Mouse (Mus musculus): ENCODE measurements around the gene Noxred1.

The Noxred1 gene

GRCm38 (mm10) chr12:87195069-87195468 lies 43.5 kb downstream of the Noxred1 start:
- peaks cover 34% of the 10 kb centered on the region for H3K4me1 ChIP-seq (replicated peaks; ENCODE audit: low read depth, low read length)
- TF ChIP-seq POU5F1 (IDR thresholded peaks at IDR 0.05; ENCODE audit: borderline replicate concordance, low read length) (no peak), NANOG (IDR thresholded peaks at IDR 0.05; ENCODE audit: borderline replicate concordance, low read length) (no peak), CTCF (conservative IDR thresholded peaks at IDR 0.05; ENCODE audit: low read length) (no peak)

GRCm38 (mm10) chr12:87193008-87193407 lies 45.5 kb downstream of the Noxred1 start:
- no peaks in the 10 kb centered on the region for H3K9me3 ChIP-seq (ENCODE audit: low read length)
- no peak overlapping the region for H3K4me3 ChIP-seq (replicated peaks; ENCODE audit: low read length)
- TF ChIP-seq CTCF (conservative IDR thresholded peaks at IDR 0.05; ENCODE audit: low read length): no peak
- no peak for TF ChIP-seq NANOG (IDR thresholded peaks at IDR 0.05; ENCODE audit: borderline replicate concordance, low read length)
- TF ChIP-seq POU5F1 (IDR thresholded peaks at IDR 0.05; ENCODE audit: borderline replicate concordance, low read length): no peak
- peaks cover 31% of the 10 kb centered on the region for H3K4me1 ChIP-seq (replicated peaks; ENCODE audit: low read depth, low read length)
- no peaks in the 10 kb centered on the region for H3K36me3 ChIP-seq (ENCODE audit: insufficient read depth, low read length)
- H3K27me3 ChIP-seq (ENCODE audit: insufficient read depth, low read length): 0 out of 2 replicates have a peak, but pooled peaks cover 1% of the 10 kb centered on the region

More at GRCm38 (mm10) chr12:87195069-87195468, 43.5 kb downstream of the Noxred1 start:
- no peaks in the 10 kb centered on the region for H3K9me3 ChIP-seq (ENCODE audit: low read length)
- no peaks in the 10 kb centered on the region for H3K36me3 ChIP-seq (ENCODE audit: insufficient read depth, low read length)
- no peak overlapping the region for H3K4me3 ChIP-seq (replicated peaks; ENCODE audit: low read length)
- peaks cover 4% of the 10 kb centered on the region; the same call in 1 of the 2 replicates for H3K27me3 ChIP-seq (ENCODE audit: insufficient read depth, low read length)

GRCm38 (mm10) chr12:87177631-87178030 lies 60.9 kb downstream of the Noxred1 start:
- Histone ChIP-seq H3K4me3 (replicated peaks; ENCODE audit: low read length) (no peak overlapping the region), H3K36me3 (ENCODE audit: insufficient read depth, low read length) (peaks cover 65% of the 10 kb centered on the region), H3K4me1 (replicated peaks; ENCODE audit: low read depth, low read length) (peaks cover 3% of the 10 kb centered on the region; the same call in 1 of the 2 replicates), H3K9me3 (ENCODE audit: low read length) (no peaks in the 10 kb centered on the region), H3K27me3 (ENCODE audit: insufficient read depth, low read length) (no peaks in the 10 kb centered on the region)
- TF ChIP-seq POU5F1 (IDR thresholded peaks at IDR 0.05; ENCODE audit: borderline replicate concordance, low read length) (no peak), CTCF (conservative IDR thresholded peaks at IDR 0.05; ENCODE audit: low read length) (no peak), NANOG (IDR thresholded peaks at IDR 0.05; ENCODE audit: borderline replicate concordance, low read length) (no peak)

- Histone ChIP-seq H3K4me3 (replicated peaks; ENCODE audit: low read length) (no peak overlapping the region), H3K27me3 (ENCODE audit: insufficient read depth, low read length) (no peaks in the 10 kb centered on the region), H3K9me3 (ENCODE audit: low read length) (no peaks in the 10 kb centered on the region), H3K4me1 (replicated peaks; ENCODE audit: low read depth, low read length) (peaks cover 3% of the 10 kb centered on the region; the same call in 1 of the 2 replicates), H3K36me3 (ENCODE audit: insufficient read depth, low read length) (peaks cover 82% of the 10 kb centered on the region)
- no peak for TF ChIP-seq NANOG (IDR thresholded peaks at IDR 0.05; ENCODE audit: borderline replicate concordance, low read length)
- no peak for TF ChIP-seq CTCF (conservative IDR thresholded peaks at IDR 0.05; ENCODE audit: low read length)
- TF ChIP-seq POU5F1 (IDR thresholded peaks at IDR 0.05; ENCODE audit: borderline replicate concordance, low read length): no peak
These were observed 63.2 kb downstream of the Noxred1 start for GRCm38 (mm10) chr12:87175194-87175946.

Measured in E14TG2a.4 (cell line).